Mouse (Mus musculus): ENCODE measurements around the gene Fat3.

Gene Fat3

GRCm38 (mm10) chr9:16437805-16438204 lies 63.3 kb downstream of the Fat3 start:
- no peak for DNase-seq (ENCODE audit: low spot score)

GRCm38 (mm10) chr9:16428589-16428988 lies 72.5 kb downstream of the Fat3 start:
- DNase-seq (ENCODE audit: low spot score): no peak

GRCm38 (mm10) chr9:16422707-16423106 lies 78.4 kb downstream of the Fat3 start:
- DNase-seq (ENCODE audit: low spot score): no peak

GRCm38 (mm10) chr9:16402815-16403214 lies 98.3 kb downstream of the Fat3 start:
- DNase-seq (ENCODE audit: low spot score): no peak

GRCm38 (mm10) chr9:16398734-16399686 lies 102.1 kb downstream of the Fat3 start:
- no peak for DNase-seq (ENCODE audit: low spot score)

- no peak for DNase-seq (ENCODE audit: low spot score)
Observed at GRCm38 (mm10) chr9:16389141-16389540, 111.9 kb downstream of the Fat3 start.

- no peak for DNase-seq (ENCODE audit: low spot score)
Observed at GRCm38 (mm10) chr9:16387527-16387926, 113.6 kb downstream of the Fat3 start.

- no peak for DNase-seq (ENCODE audit: low spot score)
Observed at GRCm38 (mm10) chr9:16363713-16364112, 137.4 kb downstream of the Fat3 start.

GRCm38 (mm10) chr9:16361811-16362210 lies 139.3 kb downstream of the Fat3 start:
- DNase-seq (ENCODE audit: low spot score): no peak

- no peak for DNase-seq (ENCODE audit: low spot score)
Observed at GRCm38 (mm10) chr9:16356636-16357035, 144.4 kb downstream of the Fat3 start.

- DNase-seq (ENCODE audit: low spot score): no peak
Observed at GRCm38 (mm10) chr9:16354906-16355305, 146.2 kb downstream of the Fat3 start.

- DNase-seq (ENCODE audit: low spot score): no peak
Observed at GRCm38 (mm10) chr9:16353049-16353724, 147.9 kb downstream of the Fat3 start.

- DNase-seq (ENCODE audit: low spot score): no peak
Observed at GRCm38 (mm10) chr9:16352486-16353048, 148.5 kb downstream of the Fat3 start.

- DNase-seq (ENCODE audit: low spot score): no peak
Observed at GRCm38 (mm10) chr9:16344902-16345855, 155.9 kb downstream of the Fat3 start.

GRCm38 (mm10) chr9:16343191-16343590 lies 157.9 kb downstream of the Fat3 start:
- no peak for DNase-seq (ENCODE audit: low spot score)

- no peak for DNase-seq (ENCODE audit: low spot score)
Observed at GRCm38 (mm10) chr9:16342577-16342976, 158.5 kb downstream of the Fat3 start.

GRCm38 (mm10) chr9:16330290-16330984 lies 170.6 kb downstream of the Fat3 start:
- no peak for DNase-seq (ENCODE audit: low spot score)

GRCm38 (mm10) chr9:16318957-16319356 lies 182.1 kb downstream of the Fat3 start:
- DNase-seq (ENCODE audit: low spot score): no peak

- no peak for DNase-seq (ENCODE audit: low spot score)
Observed at GRCm38 (mm10) chr9:16312599-16313197, 188.4 kb downstream of the Fat3 start.
